Mouse (Mus musculus) liver, adult (tissue): ENCODE results near the gene Snrpd3.

Experiments used
- GATA4 ChIP-seq: IDR thresholded peaks from 2 replicates; pipeline ENCODE4 v1.6.1; 2014; ENCODE audit warnings: mild to moderate bottlenecking, low read length; ENCODE audit not compliant: insufficient replicate concordance

Snrpd3 gene

DNA sequence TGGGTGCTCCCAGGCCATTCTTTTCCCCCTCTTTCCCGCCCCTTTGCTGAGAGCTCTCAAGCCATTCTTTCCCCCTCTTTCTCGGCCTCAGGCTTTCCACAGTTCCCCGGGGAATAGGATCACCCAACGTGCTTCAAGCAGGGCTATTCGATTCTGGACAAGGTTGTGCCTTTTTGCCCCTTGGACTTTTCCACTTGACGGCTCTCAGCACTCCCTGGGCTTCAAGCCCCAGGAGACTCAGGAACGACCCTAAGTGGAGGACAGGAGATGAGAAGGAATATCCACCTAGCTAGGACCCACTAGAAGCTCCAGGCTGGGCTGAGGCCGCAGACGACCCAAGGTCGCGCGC lies 653 bp upstream of the Snrpd3 start:
- no peak for TF ChIP-seq GATA4

DNA sequence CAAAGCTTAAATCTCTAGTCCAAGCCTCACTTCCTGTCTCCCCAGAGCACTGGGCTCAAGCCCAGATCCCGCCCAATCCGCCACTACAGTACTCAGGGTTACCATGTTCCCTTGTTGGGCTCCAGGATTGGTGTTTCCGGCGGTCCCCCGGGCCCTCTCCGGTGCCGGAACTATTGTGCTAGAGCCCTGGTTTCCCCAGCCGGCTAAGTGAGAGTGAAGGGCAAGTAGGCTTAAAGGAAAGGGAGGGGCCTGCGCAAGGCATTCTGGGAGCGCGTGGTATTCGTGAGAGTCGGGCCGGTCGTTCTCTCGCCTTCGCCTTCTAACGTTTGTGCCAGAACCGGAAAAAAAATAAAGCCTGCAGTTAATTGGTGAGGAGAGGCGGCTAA lies 400 bp downstream of the Snrpd3 start, which contains the start of gene Gucd1:
Gene Gucd1, minus strand, starts transcription at position 215 of the 386 bp plus-strand sequence.
- TF ChIP-seq GATA4, result no peak

DNA sequence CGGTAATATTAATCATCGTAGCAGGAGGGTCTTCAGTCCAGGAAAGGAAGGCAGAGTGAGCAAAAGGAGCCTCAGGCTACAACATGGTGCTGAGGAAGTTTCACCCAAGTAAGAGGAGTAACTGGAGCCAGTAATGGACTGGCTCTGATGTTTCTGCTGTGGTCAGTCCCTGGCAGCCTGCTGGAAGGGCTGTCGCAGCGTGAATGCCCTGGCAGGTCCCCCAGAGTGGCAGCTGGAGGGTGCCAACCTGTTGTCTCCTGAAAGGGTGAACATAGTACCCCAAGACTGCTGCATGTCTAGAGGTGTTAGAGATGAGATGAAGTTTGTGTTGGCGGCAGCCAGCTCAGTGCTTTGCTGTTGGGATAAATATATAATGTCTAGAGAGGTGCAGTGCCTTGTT lies 3.2 kb downstream of the Snrpd3 start:
- TF ChIP-seq GATA4, result no peak

DNA sequence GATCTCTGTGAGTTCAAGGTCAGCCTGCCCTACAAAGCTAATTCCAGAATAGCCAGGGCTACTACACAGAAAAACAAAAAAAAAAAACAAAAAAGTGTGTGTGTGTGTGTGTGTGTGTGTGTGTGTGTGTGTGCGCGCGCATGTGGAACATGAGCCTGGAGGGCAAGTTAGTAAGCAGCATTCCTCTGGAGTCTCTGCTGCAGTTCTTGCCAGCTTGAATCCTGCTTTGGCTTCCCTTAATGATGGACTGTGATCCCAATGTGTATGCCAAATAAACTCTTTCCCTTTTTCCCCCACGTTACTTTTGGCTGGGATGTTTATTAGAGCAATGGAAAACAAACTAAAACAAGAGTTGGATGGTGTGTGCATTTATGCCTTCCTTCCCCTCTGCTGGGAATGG lies 4.3 kb downstream of the Snrpd3 start:
- TF ChIP-seq GATA4, result no peak

DNA sequence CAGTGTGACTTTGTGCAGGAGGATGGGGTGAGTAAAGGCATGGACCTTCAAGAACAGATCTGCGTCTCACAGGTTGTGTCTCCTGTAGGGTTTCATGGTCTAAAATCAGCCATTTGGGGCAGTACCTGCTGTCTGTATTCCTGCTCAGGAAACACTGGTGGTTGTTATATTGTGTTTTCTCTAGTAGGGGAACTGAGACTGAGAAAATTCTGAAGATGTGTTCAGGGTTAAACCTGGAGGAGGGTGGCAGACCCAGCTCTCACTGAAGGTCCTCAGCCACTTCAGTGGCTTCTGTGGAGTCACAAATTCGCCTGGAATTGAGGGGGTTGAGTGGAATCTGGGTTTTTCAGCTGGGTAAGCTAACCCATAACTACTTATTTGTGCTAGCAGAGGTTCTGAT lies 13.0 kb downstream of the Snrpd3 start:
- TF ChIP-seq GATA4, result no peak

DNA sequence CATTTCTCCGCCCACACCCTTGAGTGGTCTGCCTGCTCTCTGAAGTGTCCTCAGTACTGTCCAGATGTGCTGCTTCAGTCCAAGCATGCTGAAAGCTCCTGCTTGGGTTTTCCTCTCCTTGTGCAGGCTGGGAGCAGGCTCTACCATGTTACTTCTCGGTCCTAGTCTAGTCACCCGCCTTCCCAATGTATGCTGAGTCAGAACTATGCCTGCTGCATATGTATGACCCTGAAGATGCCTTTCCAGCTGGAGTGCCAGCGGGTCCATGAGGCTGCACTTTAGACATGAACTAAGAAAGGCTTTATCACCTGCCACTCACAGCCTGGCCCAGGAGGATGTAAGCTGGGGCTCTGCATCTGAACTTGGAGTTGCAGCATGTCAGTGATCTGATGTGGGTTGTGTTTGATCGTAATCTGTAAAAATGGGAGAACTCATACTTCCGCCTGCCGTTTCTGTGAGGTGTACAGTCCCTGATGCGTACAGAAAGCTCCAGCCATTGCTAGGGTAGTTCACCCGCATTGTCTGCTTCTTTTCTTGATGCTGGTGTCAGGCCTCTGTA lies 14.3 kb downstream of the Snrpd3 start:
- TF ChIP-seq GATA4, result no peak

DNA sequence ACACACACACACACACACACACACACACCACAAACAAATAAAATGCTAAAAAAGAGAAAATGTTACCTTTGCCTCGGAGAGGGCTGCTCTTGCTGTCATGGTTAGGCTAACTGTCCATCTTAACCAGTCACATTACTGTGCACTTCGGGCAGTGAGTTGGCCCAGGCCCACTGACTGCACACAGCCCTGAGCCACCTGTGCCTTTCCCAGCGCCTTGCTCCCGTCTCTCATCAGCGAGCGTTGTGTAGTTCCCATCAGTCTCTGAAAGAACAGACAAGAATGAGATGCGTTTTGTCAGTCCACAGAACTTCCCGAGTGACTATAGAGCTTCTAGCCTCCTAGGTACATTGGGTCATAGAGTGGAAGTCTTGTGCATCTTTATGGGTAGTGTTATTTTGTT lies 16.9 kb downstream of the Snrpd3 start:
- no peak for TF ChIP-seq GATA4

DNA sequence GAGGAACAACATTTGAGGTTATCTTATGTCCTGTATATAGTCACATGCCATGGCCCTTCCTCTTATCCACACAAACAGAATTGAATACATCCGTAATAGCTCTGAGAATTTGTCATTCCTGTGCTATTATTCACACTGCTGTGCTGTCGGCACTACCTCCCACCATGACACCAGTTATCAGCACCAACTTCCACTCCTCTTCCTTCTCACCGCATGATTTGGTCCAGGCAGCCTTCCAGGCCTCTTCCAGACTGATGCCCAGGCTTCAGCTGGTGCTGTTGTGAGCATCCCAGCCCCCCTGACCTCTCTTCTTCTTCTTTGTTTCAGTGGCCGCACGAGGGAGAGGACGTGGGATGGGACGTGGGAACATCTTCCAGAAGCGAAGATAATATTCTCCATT lies 17.6 kb downstream of the Snrpd3 start:
- TF ChIP-seq GATA4, result no peak

DNA sequence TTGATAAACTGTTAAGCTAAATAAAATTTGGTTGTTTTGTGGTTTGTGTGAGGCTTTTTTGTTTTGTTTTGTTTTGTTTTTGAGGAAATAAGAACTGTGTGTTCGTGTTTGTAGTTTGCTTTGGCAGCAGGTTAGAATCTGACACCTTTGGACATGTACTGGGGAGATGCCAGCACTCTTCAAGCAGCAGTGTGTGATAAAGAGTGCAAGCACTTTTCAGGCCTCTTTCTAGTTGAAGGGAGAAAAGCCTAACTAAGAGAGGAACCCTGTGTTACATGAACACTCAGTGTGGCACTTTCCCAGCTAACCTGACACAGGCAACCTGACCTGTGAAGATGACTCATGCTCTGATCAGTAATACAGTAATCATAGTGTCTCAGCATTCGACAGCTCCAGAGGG lies 18.1 kb downstream of the Snrpd3 start:
- no peak for TF ChIP-seq GATA4

DNA sequence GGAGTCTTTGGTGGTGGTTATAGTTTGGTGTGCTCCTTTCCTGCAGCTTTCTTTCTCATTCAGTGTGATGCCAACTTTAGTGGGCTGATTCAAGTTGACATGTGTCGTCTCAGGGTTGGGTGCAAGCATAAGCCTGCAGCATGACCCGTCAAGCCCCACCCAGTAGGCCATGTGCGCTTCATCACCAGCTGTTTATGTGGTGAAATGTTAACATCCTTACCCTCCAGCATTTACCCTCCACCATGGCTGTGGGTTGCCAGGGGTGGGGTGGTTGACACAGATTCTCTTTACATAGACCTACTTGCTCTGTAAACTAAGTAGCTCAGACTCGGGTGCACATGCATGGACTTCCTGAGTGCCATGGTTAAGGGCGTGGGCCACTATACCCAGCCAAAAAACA lies 18.8 kb downstream of the Snrpd3 start:
- TF ChIP-seq GATA4, result no peak

DNA sequence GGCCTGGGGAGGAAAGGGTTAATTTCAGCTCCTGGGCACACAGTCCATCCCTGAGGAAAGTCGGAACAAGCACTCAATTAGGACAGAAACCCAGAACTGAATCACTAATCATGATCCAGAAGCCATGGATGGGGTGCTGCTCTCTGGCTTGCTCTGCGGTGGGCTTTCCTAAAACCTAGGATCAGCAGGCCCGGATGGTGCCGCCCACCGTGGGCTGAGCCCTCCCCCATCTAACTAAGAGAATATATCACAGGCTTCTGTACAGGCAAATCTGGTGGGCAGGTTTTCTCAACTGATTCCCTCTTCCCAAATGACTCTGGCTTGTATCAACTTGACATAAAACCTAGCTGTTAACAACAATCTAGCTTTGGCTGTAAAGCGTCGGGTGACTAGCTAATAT lies 30.6 kb downstream of the Snrpd3 start:
- no peak for TF ChIP-seq GATA4

DNA sequence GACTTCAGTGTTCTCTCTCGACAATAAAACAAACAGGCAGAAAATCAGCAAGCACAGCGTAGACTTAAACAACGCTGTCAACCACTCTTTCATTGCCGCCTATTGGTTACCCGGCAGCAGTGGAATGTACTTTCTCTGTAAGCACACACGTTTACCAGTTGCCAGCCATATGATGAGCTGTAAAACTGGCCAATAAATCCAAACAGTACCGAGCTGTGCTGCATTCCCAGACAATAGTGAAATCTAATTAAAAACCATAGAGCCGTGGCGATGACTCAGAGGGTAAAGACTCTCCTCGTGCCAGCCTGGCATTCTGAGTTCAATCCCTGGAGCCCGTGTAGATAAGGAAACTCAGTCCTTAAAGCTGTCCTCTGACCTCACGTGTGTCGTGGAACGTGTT lies 31.1 kb downstream of the Snrpd3 start:
- TF ChIP-seq GATA4, result no peak

DNA sequence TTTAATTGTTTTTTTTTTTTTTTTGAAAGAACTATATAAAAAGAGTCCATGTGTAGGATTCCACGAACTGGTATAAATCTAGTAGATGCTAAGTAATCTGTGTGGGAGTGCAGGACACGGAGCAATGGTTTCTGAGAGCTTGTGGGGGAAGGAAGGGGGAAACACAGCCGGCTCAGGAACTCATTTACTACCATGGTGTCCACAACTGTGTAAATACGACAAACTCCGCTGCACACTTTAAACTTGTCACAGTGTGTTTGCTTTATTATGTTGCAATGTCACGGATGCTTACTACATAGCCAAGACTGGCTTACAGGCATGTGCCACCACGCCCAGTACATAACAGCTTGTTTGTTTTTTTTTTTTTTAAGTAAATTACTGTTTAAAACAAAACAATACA lies 32.5 kb downstream of the Snrpd3 start:
- TF ChIP-seq GATA4, result no peak

DNA sequence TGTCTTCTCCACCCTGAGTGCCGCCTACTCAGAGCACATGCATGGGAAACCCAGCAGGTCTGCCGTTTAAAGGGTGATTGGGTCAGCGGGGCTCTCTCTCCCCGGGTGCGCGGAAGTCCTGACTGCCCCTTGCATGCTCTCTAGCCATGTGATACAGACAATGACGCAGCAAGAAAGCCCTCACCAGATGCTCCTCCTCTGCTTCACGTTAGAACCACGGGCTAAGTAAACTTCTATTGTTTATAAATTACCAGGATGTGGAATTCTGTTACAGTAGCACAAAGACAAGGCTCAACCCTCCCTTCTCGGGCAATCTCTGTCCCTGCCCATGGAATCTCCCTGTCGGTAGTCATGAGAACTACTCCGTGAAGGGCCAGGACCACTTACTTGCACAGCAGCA lies 33.8 kb downstream of the Snrpd3 start:
- TF ChIP-seq GATA4, result no peak

DNA sequence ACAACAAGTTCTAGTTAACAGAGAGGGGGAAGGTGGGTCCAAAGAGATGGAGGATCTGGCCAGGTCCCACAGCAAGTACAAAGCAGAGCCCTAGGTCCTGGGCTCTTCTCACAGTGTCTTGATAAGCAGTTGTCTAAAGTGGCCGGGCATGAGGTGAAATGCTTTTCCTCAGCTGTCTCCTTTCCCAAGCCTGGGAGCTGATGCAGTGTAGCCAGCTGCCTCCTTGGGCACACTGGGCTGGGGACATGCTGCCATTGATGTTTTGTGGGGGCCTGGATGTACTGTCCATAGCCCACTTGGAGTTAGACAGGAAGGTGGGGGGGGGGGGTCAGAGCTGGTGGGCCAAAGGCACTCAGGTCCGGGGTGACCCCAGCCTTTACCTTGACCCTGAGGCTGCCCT lies 34.8 kb downstream of the Snrpd3 start:
- no peak for TF ChIP-seq GATA4

DNA sequence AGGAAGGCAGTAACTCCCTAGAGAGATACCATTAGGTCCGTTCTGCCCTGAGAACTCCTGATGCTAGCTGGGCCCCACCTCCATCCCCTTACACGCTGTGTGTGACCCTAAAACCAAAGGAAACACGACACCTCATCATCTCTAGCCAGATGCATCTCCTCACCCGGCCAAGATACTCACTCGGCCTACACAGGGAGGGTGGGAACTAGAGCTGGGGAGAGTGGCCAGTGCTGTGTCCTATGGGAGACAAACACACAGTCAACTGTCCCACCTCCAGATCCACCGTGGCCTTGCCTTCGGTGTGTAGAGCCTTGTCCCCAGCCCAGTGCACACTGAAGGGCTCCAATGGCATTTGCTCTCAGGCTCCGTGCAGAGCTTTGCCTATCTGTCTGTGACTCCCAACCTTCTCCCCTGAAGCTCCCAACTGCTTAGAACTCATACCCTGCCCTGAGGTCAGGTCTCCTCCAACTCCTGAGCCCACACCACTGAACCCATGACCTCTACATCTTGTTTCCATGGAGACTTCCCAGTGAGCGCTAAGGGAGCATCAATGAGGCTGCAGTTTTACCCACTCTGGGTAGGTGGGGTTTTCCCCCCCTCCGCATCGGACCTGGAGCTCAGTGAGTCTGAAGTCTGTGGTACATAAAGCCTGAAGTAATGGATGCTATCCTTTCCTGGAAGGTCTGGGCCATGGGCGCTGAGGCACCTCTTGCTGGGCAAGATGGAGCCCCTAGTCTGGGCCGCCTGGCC lies 35.5 kb downstream of the Snrpd3 start:
- no peak for TF ChIP-seq GATA4

DNA sequence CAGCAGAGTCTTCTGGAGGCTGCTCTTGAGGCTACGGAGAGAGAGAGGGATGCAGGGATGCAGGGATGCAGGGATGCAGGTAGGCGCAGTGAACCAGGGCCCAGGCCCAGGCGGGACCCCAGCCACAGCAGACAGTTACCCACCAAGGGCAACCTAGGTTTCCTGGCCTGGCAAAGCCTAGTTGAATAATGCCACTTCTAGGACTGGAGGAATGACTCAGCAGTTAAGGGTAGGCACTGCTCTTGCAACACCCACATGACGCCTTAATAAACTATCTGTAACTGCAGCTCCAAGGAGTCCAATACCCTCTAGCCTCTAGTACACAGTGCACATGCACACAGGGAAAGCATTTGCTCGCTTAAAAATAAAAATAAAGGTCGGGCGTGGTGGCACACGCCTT lies 36.7 kb downstream of the Snrpd3 start:
- TF ChIP-seq GATA4, result no peak

DNA sequence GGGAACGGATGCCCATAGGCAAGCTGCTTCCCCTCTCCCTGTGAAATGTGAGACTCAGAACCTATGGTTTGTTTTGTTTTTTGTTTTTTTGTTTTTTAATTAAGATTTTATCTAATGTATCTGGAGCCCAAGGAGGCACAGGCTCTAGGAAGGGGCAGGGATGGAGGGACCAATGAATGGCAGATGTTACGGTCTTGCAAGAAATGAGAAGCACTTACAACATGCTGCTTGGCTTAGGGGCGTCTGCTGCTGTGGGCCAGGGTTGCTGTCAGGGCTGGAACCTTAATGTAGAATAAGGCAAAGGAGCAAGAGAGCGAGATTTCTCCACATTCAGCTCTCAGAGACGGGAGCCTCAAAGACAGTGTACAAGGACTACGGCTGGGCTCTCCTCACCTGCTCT lies 38.2 kb downstream of the Snrpd3 start:
- TF ChIP-seq GATA4, result no peak

DNA sequence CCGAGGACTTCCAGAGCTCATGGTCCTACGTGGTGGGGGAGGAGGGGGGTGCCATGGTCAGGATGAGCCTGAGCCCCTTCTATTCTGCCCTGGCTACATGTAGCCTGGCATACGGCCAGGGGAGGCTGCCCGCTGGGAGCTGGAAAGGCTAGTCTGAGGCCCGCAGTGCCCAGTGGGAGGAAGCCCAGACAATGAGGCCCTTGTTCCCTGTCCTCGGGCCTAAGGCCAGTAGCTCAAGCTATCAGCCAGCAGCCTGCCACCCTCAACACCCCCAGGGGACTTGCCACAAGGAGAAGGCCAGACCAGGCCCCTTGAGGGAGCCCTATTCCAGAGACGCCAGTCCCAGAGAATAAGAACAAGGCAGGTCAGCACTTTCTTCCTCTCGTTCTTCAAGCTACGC lies 38.7 kb downstream of the Snrpd3 start:
- TF ChIP-seq GATA4, result no peak
